Mouse (Mus musculus) adipocyte (in vitro differentiated cells): ENCODE measurements at regions not wholly inside any gene's neighbourhood (a gene's known extent, or its start where the extent isn't known, plus 50 kb on each side); places are given as distances from the start of the nearest gene placed in this dataset.
A peak's percentile ranks its signal among the peaks of the same experiment; 100 is the strongest.

ENCODE experiments used
- DNase-seq: peaks from one replicate; pipeline ENCODE4 v3.0.0-alpha.2; 2016; ENCODE audit warnings: low spot score

DNA sequence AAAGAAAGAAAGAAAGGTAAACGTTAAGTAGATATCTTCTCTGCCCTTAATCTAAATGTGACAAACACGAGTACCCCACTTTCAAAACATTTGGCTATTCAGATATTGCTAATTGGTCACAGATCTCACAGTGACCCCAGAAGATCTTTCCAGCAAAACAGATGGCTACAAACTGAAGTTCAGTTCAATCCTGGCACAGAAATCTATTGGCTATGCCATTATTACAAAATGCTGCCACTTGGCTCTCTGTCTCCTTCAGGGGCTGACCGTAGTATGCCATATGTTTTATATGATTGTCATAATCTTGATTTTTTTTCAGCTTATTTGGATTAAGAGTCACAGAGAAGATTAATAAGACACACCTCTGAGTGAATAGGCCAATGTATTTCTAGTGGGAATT is 873.2 kb downstream of the Slc22a22 start:
- DNase-seq, result no peak

DNA sequence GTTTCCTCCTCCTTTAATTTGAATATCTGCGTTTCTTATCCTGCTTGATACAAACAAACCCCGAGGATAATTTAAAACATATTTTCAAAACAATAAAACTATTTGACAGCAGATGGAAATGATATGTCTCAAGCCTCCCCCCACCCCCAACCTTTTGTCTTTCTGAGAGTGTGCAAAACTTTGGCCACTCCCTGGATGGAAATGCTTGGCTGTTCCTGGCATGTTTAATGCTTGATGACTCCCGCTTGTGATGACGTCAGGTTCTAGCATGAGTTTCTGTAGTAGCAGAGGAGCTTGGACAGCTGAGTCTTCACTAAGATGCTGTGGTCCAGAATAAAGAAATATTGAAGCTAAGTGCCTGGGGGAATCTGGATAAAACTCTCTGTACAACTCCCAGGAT is 884.8 kb downstream of the Slc22a22 start:
- DNase-seq, result peak; percentile 6

DNA sequence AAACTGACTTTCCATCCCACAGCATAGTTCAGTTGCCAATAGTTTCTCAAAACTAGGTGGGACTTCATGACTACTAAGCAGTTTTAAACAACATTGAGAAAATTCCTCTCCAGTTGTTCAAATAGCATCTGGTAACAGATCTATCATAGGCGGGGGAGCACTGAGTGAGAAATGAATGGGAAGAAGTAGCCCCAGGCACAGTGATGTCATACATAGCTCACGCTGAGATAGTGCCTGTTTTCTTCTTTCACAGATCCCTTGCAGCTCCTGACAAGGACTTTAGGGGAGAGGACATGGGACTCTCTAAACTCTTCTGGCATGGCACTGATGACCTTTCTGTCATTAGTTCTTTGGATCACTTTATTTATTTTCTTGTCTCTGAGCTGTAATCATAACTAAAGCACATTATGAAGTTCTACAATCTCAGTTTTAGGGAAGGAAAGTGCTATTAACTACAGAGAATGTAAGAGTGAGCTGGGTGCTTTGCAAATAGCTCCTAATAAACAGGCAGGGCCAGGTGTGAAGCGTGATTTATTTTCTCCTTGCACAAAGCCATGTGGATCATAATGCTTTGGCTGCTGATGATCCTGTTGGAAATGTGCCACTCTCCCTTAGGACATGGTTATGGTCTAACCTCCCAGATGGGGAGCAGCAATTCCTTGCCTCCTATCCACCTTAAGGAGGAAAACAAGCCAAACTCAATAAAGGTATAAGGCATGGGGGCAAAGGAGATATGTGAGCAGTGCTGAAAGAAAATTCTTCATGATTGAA is 896.5 kb downstream of the Slc22a22 start:
- no peak for DNase-seq

DNA sequence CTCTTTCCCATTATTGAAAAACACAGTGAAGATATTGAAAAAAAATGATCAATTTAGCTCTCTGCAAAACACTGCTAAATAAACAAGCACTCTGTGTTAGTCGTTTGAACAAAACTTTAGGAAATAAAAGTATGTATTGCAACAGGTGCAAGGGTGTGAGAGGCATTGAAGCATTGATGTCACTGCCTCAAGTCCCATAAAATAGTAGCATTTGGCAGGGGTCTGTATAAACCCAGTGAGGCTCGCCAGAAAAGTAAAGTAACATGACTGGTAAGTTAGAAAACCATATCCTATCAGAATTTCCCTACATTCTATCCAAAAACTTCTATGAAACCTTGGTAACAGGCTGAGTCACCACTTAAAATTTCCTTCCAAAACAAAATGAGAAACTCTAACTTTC is 914.2 kb downstream of the Slc22a22 start:
- DNase-seq, result no peak

DNA sequence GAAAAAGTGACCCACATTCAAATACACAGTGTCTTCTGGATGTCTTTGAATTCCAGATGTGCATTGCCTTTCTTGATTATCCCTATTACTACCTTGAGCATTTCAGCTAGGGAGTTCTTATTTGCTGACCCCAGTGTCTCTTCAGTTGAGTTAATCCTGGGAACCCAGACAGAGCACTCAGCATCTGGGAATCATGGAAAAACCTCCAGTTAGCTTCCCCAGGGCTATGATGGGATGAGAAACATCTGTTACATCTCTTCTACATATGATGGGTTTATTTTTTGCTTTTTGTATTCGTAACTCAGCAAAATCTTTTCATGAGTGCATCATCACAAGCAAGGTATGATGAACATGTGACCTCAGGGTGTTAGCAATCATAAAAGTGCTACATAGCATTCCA is 914.6 kb downstream of the Slc22a22 start:
- no peak for DNase-seq

DNA sequence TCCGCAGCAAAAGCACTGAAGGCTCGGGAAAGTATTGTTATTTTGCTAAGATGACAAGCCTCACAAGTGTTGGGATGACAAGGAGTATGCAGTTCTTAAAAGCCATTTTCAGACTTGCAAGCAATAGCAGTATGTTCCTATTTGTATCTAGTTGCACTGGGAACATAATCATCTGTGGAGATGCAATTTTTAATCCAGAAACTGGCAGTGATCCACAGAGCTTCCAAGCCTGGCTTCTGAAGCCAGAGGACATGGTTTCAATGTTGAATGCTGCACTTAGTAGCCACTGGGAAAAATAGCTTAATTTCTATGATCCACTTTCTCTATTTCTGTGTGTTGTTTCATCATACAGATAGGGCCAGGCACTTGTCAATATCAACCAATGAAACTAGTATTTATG is 915.3 kb downstream of the Slc22a22 start:
- DNase-seq, result peak; percentile 15

DNA sequence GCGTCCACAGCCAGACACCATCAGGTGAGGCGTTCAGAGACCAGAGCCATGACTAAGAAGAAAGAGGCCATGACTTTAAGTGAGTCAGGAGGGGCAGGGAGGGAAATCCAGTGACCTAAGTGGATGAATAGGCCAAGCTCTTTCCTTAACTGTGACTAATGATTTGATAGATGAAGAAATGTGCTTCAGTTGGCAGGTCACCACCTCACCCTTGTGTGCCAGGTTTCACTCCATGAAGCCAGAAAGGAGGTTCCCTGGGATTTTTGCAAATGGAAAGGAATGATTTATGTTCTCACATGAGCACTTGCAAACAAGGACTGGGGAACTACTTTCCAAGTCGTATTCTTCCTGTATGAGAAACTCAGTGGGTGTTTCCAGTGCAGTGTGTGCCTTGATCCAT is 923.0 kb downstream of the Slc22a22 start:
- peak; percentile 69 for DNase-seq

DNA sequence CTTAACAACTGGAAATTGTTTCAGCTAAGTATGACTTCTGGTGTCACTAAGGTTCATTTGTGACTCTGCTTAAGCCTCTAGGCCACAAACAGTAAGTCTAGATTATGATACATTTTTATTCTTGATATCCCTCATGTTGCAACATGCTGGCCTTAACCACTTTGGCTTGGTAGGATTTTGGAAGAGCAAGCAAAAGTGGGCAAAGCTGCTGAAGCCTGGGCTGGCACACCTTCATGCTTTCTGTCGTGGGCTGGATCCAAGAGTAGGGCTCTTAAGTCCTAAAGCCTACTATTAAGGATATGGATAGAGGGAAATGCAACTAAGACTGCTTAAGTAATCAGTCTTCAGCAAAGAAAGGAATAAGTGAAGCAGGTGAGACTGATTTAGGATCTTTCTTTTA is 923.6 kb downstream of the Slc22a22 start:
- no peak for DNase-seq

DNA sequence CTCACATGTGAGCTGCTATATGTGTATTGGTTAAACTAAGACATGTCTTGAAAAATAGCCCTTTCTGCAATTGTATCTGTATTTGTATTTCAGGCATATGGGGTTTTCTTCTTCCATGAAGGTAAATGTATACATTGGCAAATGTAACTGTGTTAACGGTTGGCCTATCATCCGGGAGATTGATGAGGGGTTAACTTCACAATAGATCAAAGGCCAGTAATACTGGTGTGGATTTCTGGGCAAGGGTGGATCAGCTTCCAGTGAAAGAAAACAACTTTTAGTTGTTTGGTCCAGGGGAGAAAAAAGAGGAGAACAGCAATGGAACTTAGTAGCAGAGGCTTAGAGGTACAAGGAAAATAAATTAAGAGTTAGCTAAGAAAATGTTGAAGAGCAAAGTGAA is 945.9 kb downstream of the Slc22a22 start:
- DNase-seq, result no peak

DNA sequence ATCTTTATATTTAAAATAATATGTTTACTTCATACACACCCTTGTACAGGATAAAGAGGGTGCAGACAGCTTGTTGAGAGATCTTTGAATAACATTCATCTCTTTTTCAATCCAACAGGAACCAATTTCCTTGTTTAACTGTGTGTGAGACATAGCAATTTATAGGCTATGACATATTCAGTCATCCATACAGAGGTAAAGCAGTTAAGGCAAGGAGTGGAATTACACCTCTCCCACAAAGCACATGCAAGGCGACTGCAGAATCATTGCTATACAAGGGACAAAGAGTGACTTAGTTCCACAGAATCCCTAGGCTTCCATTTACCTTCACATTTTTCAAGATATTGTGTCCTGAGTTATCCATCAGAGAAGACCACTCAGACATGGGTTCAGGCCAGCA is 959.0 kb downstream of the Slc22a22 start:
- DNase-seq, result no peak

DNA sequence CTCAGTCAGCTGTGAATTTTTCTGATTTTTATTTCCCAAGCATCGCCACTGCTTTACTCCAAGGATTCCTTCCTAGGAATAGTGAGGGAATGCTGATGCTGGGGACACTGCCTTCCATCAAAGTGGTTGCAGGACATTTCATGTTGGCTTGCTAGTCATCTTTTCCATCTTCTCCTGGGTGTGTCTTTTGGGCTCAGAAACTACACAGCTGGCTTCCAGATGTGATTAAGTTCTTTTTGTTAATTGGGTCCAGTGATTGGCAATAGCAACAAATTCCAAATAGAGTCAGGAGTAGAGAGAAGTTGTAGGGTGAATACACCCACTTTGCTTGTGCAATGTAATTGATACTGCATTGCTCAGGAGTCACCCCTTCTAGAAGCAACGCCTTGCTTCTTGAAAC is 961.3 kb downstream of the Slc22a22 start:
- no peak for DNase-seq

DNA sequence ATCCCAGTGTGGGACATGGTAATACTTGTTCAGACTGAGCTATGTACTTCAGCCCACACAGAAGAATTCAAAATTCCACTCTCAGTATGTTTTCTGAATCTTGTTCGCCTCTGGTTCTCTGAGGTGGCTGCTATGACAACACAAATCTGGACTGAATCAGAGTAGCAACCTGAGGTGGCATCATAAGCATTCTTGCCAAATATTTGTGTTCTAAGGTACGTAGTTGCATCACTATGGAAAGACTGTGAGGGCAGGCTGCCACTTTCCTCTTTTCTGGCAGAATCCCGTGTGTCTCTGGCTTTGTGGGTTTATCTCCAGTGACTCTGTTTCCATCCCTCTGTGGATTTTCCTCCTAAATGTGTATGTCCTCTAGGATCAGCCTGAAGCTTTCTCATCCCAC is 978.7 kb downstream of the Slc22a22 start:
- no peak for DNase-seq

DNA sequence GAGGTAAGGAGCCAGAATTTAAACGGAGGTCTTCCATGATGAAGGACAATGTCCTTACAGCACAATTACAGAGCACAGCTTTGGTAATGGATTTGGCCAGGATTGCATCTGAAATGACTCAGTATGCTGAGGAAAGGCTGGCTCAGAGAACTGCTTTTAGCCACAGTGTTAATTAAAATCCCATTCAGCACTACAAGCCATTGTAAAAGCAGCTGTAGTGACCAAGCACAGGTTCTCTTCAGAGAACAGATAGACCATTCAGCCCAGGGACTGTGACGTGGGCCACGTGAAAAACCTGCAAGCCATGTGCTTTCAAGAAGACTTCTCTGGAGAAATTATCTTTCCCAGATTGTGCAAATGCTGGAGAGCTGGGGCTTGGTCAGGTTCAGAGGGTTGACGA is 979.7 kb downstream of the Slc22a22 start:
- no peak for DNase-seq

DNA sequence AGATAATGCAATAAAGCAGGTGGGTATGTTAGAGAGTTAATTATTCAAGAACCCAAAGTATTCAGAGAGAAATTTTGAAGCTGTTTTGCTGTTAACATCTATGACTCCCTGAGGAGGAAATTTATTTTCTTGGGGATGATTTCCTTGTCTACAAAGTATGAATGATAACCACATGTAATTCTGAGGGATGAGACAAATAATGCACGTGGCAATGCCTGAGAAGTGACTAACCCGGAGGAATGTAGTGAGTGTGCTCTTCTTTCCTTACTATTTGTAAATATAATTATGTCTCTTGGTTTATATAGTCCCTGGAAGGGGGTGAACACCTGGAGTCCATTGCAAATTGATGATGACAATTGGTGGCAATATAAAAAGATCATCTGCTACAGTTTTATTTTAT is 981.1 kb downstream of the Slc22a22 start:
- DNase-seq, result no peak

DNA sequence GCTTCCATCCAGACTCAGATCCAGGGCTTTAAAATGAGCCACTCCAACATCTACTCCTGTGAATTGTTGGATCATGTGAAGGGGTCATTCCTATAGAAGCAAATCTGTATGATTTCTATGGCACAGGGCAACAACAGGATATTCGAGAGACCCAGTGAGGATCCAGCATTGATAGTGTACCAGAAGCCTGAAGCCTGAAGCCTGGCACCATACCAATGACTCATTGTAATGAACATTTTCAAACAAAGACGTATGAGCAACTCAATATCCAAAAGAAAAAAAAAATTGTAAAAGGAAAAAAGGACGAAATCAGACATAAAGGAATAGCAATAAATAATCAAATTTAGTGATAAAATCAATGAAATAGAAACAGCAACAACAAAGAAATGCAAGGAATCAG is 991.5 kb downstream of the Slc22a22 start:
- DNase-seq, result no peak

DNA sequence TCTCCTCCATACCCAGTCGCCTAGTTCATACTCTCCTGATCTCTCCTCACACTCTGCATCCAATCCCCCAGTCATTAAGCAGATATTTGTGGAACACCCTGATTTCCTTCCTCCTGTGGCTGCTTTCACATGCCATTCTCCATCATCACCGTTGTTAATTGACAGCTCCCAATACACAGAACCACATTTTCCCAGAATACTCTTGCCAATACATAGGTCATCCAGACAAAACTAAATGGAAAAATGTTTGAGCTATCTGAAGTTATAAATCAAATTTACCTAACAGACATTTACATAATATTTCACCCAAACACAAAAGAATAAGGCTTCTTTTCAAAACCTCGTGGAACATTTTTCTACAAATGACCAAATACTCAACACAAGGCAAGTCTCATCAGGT is 992.7 kb downstream of the Slc22a22 start:
- no peak for DNase-seq

DNA sequence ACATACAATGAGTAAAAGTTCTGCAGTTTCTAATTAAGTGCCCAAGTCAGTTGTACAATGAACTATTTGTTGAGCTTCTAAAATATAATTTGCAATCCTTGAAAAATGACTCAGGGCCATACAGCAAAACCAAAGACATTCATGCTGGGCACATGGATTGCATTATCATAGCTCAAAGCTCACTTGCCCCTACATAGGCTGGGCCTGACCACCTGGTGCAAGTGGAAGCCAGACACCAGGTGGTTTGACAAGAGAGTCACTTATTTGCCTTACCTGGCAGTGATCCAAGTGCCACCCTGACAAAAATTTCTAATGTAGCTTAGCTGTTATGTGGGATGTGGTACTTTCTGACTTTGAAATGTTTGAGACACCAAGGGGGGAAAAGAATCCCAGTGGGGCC is 997.7 kb downstream of the Slc22a22 start:
- DNase-seq, result no peak

DNA sequence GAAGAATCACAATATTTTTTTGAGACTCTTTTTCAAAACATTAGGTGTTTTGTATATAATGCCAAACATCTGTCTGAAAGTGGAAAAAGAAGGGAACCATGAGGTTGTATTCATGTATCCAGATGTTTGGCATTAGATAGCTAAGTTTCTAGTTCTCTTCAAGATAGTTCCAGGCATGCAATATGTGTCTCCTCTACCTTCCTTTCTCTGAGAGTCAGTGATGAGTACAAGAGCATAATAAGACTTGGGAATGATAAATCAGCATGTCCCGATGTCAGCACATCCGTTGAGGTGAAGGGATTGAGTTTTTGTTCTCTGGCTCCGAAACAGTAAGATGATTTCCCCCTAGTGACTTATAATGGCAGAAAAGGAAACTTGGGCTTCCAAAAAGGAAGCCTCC is 998.4 kb downstream of the Slc22a22 start:
- no peak for DNase-seq

DNA sequence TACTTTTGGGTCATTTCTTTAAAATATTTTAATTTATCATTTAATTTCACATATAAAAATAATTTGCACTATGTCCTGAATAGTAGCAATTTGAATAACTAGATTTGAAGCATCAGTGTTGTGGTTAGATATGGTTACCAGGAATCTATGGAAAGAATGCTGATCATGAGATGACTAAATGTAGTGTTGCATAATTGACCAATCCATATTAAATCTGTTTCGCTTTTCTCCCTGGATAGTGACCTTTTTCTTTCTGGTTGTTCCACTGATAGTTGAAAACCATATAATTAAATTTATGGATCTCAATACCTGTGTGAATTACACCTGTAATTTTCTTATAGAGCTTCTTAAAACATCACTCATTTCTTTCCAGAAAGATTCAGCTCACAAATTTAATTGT is 1003.7 kb downstream of the Slc22a22 start:
- DNase-seq, result no peak

DNA sequence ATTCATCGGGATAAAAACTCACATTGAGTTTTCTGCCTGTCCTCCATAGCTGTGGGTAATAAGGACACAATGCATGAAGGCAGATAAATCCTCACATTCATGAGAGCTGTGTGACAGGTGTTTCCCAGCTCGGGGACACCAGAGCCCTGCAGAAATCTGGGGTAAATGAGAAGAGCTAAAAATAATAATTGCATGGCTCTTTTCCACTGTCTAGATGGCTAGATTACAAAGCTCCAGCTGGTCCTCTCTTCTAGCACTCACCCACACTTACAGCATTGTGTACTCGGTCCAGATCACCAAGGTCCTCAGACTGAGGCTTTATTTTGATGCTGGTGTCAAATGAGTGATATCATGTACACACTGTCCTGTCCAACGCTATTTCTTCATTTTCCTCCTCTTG is 1025.5 kb downstream of the Slc22a22 start:
- DNase-seq, result no peak

DNA sequence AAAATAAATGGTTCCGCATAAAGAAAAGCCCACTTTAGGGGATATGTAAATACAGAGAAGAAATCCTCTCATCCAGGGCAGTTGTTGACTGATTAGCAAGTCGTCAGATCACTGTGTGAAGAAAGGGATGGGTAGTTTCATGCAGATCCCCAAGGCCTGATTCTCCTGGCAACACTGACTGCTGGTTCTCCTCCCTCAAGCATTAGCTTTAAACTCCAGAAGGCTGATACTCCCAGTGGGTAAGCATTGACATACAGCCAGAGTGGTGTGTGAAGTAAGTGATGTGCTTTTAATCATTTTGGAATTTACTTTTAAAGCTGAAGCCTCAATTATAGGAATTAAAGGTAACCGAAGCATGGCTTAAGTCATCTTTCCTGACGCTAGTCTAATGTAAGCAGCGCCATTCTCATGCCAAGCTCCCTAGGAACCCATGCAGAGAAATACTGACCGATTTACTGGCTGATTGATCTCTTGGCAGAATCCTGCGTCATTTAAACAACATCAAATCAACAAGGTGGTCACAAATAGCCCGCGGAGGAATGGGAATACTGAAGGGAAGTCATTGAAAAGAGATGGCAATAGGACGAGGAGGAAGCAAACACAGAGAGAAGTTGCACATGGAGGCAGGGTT is 1029.3 kb downstream of the Slc22a22 start:
- no peak for DNase-seq

DNA sequence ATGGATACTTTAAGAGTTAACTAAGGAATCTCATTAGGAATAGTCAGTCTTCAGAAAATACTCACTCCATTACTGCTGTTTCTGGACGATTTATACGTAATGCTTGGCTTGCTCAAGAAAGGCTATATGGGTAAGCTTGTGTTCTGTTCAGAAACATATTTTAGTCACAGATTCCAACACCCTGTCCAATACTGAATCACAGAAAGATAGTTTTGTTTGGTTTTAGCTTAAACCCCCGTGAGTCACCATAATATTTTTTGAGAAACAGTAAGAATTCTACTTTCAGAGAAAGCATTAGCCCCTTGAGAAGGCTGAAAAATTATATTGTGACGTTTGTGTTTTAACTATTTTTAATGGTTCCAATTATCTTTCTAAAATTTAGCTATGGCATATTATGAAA is 1037.3 kb downstream of the Slc22a22 start:
- DNase-seq, result no peak

DNA sequence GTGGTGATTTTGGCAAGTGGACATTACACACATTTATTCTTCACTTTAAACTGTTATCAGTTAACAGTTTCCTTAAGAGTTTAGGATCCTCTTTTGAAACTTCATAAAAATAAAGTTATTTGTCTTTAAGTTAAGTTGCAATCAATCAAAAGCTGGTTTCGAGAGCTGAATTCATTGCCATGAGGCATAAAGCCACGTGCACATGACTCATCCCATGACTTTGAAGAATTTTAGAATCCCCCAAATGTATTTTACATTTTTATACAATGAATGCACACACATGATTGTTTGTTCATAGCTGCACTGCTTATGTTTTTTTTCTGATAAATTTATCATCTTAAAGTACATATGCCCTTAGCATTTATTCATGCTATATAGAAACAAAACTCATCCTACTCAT is 1039.1 kb downstream of the Slc22a22 start:
- no peak for DNase-seq

DNA sequence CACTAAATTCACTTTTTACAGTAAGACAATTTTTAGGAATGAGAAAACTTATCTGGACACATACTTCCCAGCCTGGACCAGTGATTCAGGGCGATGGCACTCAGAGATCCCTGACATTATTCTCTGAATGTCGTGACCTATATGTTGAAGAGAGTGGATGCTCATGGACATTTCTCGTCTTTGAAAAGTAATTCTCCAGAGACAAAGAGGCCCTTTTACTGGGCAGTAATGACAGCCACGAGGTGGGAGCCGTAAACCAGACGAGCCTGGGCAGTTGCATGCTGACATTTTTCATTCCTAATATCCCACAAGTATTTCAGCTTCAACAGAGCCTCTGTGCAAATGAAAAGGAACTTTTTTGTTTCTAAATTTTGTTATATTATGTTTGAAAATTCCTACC is 1041.3 kb downstream of the Slc22a22 start:
- DNase-seq, result no peak
